Mouse (Mus musculus) heart, adult 2 months (tissue): ENCODE data around the gene Rtca. TPM values are rescaled to one million over a fixed set of nuclear protein-coding genes. Genes with fewer than 3 reads are reported as not detected.

ENCODE experiments used
- DNase-seq, 2 experiments: peaks; one replicate each; pipeline ENCODE4 v3.0.0; 2021
- H3K27ac ChIP-seq: fragments of 200-600 bp; 2 replicates; pipeline ENCODE4 v1.8.1; 2022
- H3K27me3 ChIP-seq: fragments of 200-500 bp; 2 replicates; pipeline ENCODE4 v1.6.1; 2012; ENCODE audit warnings: mild to moderate bottlenecking, low read length, inconsistent platforms, mixed read lengths; ENCODE audit not compliant: control insufficient read depth, insufficient read depth
- H3K36me3 ChIP-seq: fragments of 200-500 bp; 2 replicates; pipeline ENCODE4 v1.6.1; 2012; ENCODE audit warnings: low read length, inconsistent platforms; ENCODE audit not compliant: control insufficient read depth, insufficient read depth
- H3K4me1 ChIP-seq: fragments of 200-500 bp; 2 replicates; pipeline ENCODE4 v1.6.1; 2011; ENCODE audit warnings: low read length; ENCODE audit not compliant: control insufficient read depth, insufficient read depth
- H3K4me3 ChIP-seq: fragments of 200-600 bp; 2 replicates; pipeline ENCODE4 v1.8.1; 2022
- H3K79me2 ChIP-seq: fragments of 200-500 bp; replicated peaks from 2 replicates; pipeline ENCODE4 v1.6.1; 2012; ENCODE audit warnings: mild to moderate bottlenecking, inconsistent platforms, low read length, moderate library complexity, mixed read lengths; ENCODE audit not compliant: control insufficient read depth, insufficient read depth
- H3K9ac ChIP-seq: fragments of 200-500 bp; 2 replicates; pipeline ENCODE4 v1.6.1; 2012; ENCODE audit warnings: low read depth, mild to moderate bottlenecking, control low read depth, inconsistent platforms, low read length, mixed read lengths
- CTCF ChIP-seq: fragments of 200-600 bp; IDR thresholded peaks from 2 replicates; pipeline ENCODE4 v1.8.1; 2022; ENCODE audit warnings: antibody characterized with exemption, mild to moderate bottlenecking, moderate library complexity
- EP300 ChIP-seq: fragments of 200-500 bp; IDR thresholded peaks from 2 replicates; pipeline ENCODE4 v1.6.1; 2011; ENCODE audit warnings: low read depth, low read length, control low read depth; ENCODE audit not compliant: insufficient read depth
- POLR2A ChIP-seq: fragments of 200-500 bp; IDR thresholded peaks from 2 replicates; pipeline ENCODE4 v1.6.1; 2011; ENCODE audit warnings: mild to moderate bottlenecking, low read depth, low read length, control low read depth; ENCODE audit not compliant: insufficient read depth
- WGBS: fragments of 180-500 bp; shearing (Covaris S2); methylation state at CpG from one replicate; pipeline ENCODE4 v1.1.7; 2018; 5-methylcytosine and 5-hydroxymethylcytosine counted together
- intact Hi-C: fragments of 180-260 bp; cut with DNase I; formaldehyde crosslinking; loops from one replicate; pipeline ENCODE4 v1.15.1; 2025
- long read RNA-seq: library from polyadenylated mRNA; stranded (forward); transcript quantifications from one replicate; pipeline ENCODE4 v2.0.0, GENCODE M21; 2021
- polyA plus RNA-seq: library from polyadenylated mRNA; depleted of rRNA; stranded (reverse); fragments of >200 nt; gene quantifications from 2 replicates; pipeline ENCODE4 v1.2.3, GENCODE M21; 2012; rRNA removed
- total RNA-seq, 2 experiments: library from RNA; stranded (reverse); gene quantifications; 2 replicates each; pipeline ENCODE4 v1.2.3; 2021

Gene Rtca
- 10 to 100 TPM; 18.7 to 21.3 TPM for total RNA-seq
- 13.6 and 22.0 TPM in 2 replicates for polyA plus RNA-seq
- long read RNA-seq, transcript Rtca-201 (11 exons, 1,594 nt) = major isoform, 12 of 15 reads
- long read RNA-seq, partial matches to known transcripts = 0 of 15 reads
- long read RNA-seq, other reads (novel, unspliced or antisense) = 3 of 15 reads

GRCm38 (mm10) chr3:116507772-116508351 is at the start of gene Rtca:
Gene Rtca, minus strand, starts transcription at chr3:116508208.
- under 1% methylated on average over 40 of the region's 44 CpGs for WGBS
- peak within 1 kb of the TSS; percentile 80 for H3K4me3 ChIP-seq
- H3K27me3 ChIP-seq = no peaks in the 10 kb centered on the region

DNA sequence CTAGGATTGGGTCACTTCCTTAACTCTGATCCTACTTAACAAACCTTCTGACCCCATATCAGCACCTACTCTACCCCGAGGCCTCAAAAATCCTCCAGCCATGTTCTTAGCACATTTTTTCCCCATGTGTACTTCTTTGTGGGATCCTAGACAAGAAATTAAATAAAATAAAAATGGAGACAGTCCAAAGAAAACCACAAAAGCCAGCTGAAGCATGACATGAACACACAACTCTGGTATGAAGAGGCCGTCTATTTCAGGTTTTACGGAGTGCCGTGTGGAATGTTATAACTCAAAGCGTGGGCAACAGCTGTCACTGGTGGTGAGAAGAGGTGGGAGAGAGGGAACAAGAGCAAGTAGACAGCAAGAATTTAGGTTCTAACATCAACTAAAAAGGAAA is 43.4 kb upstream of the Rtca start:
- no peak for DNase-seq
- H3K9ac ChIP-seq = no peak overlapping the region
- no peaks in the 10 kb centered on the region for H3K36me3 ChIP-seq
- TF ChIP-seq POLR2A = no peak
- TF ChIP-seq CTCF = no peak
- TF ChIP-seq EP300 = no peak
- intact Hi-C loops = no loop called here
- H3K79me2 ChIP-seq = no peaks in the 10 kb centered on the region
- H3K4me1 ChIP-seq = no peaks in the 10 kb centered on the region
- WGBS = 87% methylated on average over 5 of the region's 5 CpGs
- no peaks in the 10 kb centered on the region for H3K27me3 ChIP-seq
- H3K4me3 ChIP-seq = no peak overlapping the region
- H3K27ac ChIP-seq = no peak overlapping the region

More at GRCm38 (mm10) chr3:116507772-116508351, at the start of gene Rtca:
- TF ChIP-seq POLR2A (peak; percentile 59; the same call in 1 of the 2 replicates), EP300 (peak; percentile 88), CTCF (peak; percentile 93)
- intact Hi-C loops = loop anchor here (2.0 to 5.0 kb wide), 5 partner anchors 69 to 861 kb away; partner anchors contain the start of gene Mfsd14a
- H3K4me1 ChIP-seq = peaks cover 4% of the 10 kb centered on the region
- peaks cover 2% of the 10 kb centered on the region; the same call in 1 of the 2 replicates for H3K36me3 ChIP-seq
- DNase-seq = peak; percentile 98 to 100
- no peaks in the 10 kb centered on the region for H3K79me2 ChIP-seq
- peak within 1 kb of the TSS; percentile 90 for H3K9ac ChIP-seq
- peak within 1 kb of the TSS; percentile 50 for H3K27ac ChIP-seq

DNA sequence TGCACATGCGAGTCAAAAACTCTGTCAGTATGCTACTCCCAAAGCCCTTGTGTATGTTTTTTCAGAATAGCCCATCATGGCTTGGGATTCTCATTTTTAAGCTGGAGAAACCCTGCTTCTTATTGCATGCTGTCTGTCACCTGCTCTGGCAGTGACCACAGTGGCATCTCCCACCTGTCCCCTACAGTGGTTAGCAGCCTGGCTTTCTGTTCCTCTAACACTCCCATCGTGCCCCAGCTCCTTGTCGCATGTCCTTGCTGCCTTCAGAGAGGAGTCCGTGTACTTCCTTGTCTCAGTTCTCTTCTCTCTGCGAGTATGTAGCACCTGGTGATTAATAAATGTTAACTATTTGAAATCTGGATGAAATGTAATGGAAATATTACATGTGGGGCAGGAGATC is 39.4 kb upstream of the Rtca start:
- 88% methylated on average over 5 of the region's 5 CpGs for WGBS
- H3K27me3 ChIP-seq = no peaks in the 10 kb centered on the region
- no peaks in the 10 kb centered on the region for H3K4me1 ChIP-seq
- intact Hi-C loops = no loop called here
- H3K79me2 ChIP-seq = no peaks in the 10 kb centered on the region
- H3K4me3 ChIP-seq = no peak overlapping the region
- H3K27ac ChIP-seq = no peak overlapping the region
- no peak for TF ChIP-seq CTCF
- TF ChIP-seq POLR2A = no peak
- TF ChIP-seq EP300 = no peak
- DNase-seq = no peak
- no peak overlapping the region for H3K9ac ChIP-seq
- no peaks in the 10 kb centered on the region for H3K36me3 ChIP-seq

DNA sequence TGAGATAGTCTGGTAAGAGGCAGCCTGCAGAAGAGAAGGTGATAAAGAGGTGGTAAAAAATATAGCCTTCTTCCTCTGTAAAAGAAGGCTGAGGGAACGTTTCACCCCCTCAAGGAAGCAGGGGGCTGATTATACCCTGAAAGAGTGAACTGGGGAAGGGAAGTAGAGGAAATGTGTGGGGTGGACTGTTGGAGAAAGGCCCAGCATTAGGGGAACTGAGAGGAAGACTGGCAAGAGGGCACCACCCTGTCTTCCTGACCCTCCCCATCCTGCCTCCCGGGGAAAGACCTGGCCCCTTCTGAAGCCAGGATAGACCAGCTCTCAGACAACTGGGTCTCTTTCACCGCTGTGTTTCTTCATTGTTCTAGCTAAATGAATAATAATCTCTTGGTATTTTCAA is 34.5 kb upstream of the Rtca start:
- TF ChIP-seq CTCF (no peak), POLR2A (no peak), EP300 (no peak)
- Histone ChIP-seq H3K9ac (no peak overlapping the region), H3K36me3 (no peaks in the 10 kb centered on the region), H3K4me1 (no peaks in the 10 kb centered on the region), H3K27ac (no peak overlapping the region), H3K4me3 (no peak overlapping the region), H3K27me3 (no peaks in the 10 kb centered on the region), H3K79me2 (no peaks in the 10 kb centered on the region)
- peak in 1 of 2 experiments; percentile 1 for DNase-seq
- 33% methylated on average over 3 of the region's 3 CpGs for WGBS
- intact Hi-C loops = no loop called here

DNA sequence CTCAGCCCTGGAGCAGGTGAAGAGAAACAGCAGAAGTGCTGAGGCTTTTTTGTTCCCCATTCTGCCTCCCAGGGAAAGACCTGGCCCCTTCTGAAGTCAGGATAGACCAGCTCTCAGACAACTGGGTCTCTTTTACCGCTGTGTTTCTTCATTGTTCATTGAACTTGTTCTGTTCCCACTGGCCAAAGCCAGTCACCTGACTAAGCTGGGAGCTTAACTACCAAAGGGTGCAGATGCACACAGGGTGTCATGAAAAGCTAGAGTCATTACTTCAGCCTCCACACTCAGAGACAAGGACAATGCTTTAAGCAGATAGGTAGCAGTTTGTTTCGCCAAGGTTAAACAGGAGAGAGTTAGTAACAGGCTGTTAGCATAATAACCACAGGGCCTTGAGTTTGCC is 34.1 kb upstream of the Rtca start:
- intact Hi-C loops = no loop called here
- DNase-seq = peak in 1 of 2 experiments; percentile 2
- Histone ChIP-seq H3K36me3 (no peaks in the 10 kb centered on the region), H3K27me3 (no peaks in the 10 kb centered on the region), H3K4me3 (no peak overlapping the region), H3K4me1 (no peaks in the 10 kb centered on the region), H3K9ac (no peak overlapping the region), H3K27ac (no peak overlapping the region), H3K79me2 (no peaks in the 10 kb centered on the region)
- TF ChIP-seq CTCF = no peak
- no peak for TF ChIP-seq EP300
- no peak for TF ChIP-seq POLR2A
- WGBS = 68% methylated on average over 2 of the region's 2 CpGs

DNA sequence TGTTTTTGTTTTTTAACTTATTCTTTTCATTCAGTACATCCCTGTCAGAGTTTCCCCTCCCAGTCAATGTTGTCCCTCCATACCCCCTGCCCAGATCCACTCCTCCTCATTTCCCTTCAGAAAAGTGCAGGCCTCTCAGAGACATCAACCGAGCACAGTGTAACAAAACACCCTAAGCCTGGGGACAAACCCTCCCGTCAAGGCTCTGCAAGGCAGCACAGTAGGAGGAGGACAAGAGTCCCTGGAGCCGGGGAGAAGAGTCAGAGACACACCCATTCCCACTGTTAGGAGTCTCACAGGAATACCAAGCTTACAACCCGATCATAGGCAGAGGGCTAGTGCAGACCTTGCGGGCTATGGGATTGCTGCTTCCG is 29.2 kb upstream of the Rtca start:
- no peaks in the 10 kb centered on the region; the same call in 1 of the 2 replicates for H3K36me3 ChIP-seq
- H3K27me3 ChIP-seq = no peaks in the 10 kb centered on the region
- no peaks in the 10 kb centered on the region for H3K79me2 ChIP-seq
- no peak for TF ChIP-seq POLR2A
- TF ChIP-seq EP300 = no peak
- no peak for TF ChIP-seq CTCF
- DNase-seq = peak in 1 of 2 experiments; percentile 11
- H3K9ac ChIP-seq = no peak overlapping the region
- intact Hi-C loops = no loop called here
- H3K27ac ChIP-seq = no peak overlapping the region
- H3K4me1 ChIP-seq = peaks cover 1% of the 10 kb centered on the region; the same call in 1 of the 2 replicates
- WGBS = 75% methylated on average over 6 of the region's 6 CpGs
- no peak overlapping the region for H3K4me3 ChIP-seq
